Mouse (Mus musculus) WW6 (cell line): ENCODE measurements around the gene Gm45234.

Source experiments
- DNase-seq: peaks from one replicate; pipeline ENCODE4 v3.0.0-alpha.2; 2013; ENCODE audit warnings: low read depth, low spot score

Gm45234 gene

DNA sequence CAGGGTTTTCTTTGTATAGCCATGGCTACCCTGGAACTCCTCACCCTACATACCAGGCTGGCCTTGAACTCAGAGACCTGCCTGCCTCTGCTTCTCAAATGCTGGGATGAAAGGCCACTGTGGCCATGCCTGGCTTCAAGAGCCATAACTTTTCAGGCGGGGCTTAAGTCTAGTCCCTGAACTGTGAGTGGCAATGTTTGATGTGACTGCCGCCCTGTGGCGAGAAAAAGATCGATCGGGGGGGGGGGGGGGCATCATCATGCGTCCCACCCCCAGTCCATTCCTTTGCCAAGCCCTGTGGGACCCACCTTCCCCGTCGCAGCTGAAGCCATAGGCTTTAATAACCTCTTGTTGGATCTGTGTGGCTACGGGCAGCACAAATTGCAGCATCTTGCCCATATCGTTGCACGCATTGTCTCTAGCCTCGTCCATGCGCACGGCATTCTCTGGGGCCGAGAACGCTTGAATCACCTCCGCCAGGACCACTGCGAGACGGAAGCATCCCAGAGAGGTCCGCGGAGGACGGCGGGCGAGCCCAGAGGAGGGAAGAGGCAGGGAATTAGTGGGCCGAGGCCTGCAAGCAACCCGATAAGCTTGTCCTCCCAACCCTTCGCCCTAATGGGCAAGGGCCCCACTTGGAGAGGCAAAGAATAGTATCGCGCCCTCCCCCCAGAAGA lies 15.5 kb downstream of the Gm45234 start:
- DNase-seq, result peak; percentile 43

DNA sequence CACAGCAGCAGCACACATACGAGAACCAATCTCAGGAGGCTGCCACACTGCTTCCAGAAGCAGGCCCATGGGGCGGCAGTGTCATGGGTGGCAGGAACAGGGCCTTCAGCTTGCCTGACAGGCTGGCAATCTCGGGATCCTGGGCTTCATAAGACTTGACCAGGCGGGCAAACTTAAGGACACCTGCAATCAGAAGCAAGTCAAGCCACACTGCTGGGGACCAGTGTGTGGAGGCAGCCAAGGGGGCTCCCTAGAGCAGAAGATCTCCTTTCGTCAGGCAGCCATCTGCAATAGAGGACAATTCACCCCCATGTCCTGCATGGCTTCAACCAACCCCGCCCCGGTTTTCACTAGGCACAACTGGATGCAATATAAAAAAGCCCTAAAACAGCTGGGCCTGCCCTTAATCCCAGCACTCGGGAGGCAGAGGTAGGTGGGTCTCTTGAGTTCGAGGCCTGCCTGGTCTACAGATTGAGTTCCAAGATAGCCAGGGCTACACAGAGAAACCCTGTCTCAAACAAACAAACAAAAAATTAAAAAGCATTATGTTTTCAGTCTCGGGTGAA lies 16.5 kb downstream of the Gm45234 start:
- no peak for DNase-seq

DNA sequence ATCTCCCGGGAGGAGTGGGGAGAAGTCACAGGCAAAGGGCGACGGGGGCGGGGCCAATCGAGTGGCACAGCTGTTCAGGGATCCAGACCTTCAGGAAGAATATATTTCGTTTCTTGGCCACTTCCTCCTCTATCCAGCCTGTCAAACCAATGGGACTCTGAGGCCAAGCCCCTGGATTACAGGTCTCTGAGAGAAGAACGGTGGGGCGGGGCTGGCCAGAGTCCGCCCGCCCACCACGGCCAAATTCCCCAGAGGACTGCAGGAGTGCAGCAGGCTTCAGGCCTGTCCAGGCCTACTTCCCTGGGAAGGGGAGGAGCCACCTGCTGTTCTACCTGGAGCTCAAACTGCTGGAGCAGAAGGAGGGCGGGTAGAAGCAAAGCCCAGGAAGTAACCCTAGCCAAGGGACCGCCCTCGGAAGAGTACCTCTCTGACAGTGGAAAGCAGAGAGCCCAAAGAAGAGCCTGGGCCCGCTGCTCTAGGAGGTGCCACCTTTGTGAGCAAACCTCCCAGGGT lies 17.3 kb downstream of the Gm45234 start, which contains the start of gene Ptpn6:
Gene Ptpn6 (minus strand): TSS at position 204 of the 513 bp plus-strand sequence.
- DNase-seq, result peak; percentile 90

DNA sequence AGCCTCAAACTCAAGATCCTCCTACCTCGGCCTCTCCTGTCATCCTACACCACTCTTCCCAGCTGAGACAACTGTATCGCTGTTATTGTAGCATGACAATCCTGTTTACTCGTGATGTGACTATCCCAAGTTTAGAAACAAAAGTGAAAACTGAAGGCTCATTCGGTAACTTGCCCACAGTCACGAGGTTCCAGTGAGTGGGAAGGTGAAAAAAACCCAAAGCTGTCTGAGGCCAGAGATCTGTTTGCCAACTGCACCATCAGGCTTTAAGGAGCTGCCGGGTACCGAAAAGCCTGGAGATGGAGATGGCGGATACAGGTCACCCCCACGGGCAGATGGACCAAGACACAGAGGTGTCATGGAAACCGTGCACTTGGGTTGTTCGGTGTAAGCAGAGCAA lies 18.8 kb downstream of the Gm45234 start:
- no peak for DNase-seq

DNA sequence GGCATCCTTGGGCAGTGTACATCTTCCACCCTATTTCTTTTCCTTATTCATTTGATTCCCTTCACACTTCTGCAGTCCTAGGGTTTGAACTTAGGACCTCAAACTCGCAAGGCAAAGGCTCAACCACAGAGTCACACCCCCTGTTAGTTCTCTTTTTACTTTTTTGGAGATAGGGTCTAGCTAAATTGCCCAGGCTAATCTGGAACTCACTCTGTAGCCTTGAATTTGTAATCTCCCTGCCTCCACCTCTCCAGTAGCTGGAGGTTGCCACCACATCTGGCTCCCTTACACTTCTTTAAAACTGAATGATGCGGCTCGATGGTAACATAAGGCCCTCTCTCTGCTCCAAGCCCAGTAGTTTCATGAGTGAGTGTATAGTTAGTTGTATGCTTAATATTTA lies 21.4 kb downstream of the Gm45234 start:
- DNase-seq, result no peak

DNA sequence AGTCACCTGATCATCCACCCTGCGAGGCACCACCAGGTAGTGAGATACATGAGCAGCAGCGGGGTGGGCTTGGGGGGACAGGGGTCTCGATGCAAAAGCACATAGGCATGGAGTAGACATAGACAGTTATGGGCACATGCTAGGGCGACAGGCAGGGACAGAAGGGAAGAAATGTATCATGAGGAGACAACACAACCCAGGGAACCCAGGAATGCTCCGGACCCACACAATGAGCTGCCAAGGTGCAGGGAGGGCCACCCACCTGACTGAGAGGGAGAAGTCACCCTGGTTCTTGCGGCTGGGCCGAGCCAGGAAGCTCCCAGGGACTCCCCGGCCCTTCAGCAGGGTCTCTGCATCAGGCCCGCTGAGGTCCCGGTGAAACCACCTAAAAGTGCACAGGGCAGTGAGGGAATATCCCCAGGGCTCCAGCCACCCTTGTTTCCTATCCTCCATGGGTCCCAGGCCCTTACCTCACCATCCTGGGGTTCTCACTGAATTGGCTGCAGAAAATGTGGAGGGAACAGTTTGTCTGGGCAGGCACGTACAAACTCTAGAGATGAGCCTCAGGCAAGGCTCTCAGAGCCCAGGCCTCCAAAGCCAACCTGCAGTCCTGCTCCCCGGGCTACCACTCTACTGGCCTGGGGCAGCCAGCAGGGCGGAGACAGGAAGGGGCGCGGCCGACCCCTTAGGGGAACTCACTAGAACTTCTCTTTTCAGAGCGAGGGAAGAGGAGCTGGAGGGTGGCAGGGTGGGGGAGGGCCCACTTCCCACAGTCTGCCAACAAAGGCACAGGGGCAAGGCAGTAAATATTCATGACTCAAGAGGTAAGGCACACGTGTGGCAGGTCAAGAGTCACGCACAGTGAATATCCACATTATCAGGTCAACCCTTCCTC lies 23.1 kb downstream of the Gm45234 start:
- DNase-seq, result no peak

DNA sequence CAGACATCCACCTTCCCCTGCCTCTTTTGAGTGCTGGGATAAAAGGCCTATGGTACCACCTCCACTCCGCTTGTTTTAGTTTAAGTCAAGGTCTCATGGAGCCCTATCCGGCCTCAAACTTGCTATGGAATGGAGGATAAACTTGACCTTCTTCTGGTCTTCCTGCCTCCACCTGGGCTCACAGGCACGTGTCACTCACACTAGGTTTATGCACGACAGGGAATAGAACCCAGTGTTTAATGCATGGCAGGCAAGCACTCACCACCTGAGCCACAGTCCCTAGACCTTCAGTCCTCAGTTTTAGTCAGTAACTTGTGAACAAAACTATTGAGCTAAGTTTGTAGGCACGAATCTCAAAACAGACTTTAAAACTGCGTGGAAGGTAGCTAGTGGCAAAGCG lies 24.8 kb downstream of the Gm45234 start:
- no peak for DNase-seq

DNA sequence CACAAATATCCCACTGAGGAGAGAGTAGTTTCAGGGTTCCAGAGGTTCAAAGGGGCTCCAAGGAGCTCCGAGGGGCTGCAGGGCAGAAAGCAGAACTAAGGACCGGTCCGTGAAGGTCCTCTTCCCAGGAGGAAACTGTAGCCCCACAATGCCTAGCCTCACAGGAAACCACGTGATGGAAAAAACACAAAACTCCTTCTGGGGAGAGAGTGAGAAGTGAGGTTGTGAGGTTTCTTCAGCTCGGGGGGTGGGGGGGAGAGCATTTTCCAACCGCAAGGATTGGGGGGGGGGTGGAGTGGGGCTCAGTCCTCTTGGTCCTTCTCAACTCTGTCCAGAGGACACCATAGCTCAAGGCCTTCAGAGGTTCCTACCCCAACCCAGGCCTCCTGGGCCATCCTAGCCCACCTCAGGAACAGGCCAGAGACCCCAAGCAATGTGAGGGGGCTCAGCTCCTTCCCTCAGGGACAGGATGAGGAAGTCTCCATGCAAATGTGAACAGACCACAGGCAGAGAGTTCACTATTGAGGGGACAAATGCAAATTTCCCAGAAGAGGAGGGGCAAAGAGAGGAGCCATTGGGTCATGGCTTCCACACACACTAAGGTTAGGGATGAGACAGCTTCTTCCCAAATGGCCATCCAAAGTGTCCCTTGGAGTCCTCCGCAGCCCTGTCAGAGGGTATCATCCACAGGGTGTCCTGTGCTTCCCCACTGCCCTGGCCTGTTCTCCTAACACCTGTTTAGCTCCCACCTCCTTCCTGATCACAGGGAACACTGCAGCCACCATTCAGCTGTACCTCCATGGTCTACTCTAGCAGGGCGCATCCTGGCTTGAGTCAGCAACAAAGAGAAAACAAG lies 25.7 kb downstream of the Gm45234 start:
- DNase-seq, result no peak

DNA sequence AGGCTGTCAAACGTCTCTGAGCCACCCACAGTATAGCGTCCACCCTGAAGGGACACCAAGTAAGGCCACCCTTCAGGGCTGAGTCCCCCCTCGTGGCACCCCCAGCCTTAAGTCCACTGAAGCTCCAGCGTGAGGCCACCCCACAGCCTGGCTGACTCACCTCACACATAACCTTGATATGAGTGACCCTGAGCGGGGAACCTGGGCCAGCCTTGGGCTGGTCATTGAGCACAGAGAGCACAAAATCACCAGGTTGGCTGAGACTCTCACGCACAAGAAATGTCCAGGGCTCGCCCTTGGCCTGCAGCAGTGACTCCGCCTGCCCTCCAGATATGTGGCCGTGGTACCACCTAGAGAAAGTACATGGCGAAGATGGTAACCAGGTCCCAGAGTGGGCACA lies 27.2 kb downstream of the Gm45234 start:
- no peak for DNase-seq

DNA sequence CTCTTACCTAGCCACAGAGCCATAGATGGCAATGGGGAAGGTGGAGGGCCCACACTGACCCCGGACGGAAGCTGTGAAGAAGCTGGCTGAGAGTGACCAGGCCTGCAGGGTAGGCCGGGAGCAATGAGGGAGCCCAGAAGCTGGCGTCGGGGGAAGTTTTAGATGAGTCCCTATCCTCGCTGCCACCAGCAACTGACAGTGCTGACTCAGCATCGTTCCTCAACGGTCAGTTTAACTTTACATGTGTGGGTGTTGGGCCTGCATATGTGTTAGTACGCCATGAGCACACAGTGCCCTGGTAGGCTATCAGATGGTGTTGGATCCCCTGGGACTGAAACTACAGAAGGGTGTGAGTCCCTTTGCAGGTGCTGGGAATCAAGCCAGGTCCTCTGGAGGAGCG lies 31.3 kb downstream of the Gm45234 start:
- DNase-seq, result no peak

DNA sequence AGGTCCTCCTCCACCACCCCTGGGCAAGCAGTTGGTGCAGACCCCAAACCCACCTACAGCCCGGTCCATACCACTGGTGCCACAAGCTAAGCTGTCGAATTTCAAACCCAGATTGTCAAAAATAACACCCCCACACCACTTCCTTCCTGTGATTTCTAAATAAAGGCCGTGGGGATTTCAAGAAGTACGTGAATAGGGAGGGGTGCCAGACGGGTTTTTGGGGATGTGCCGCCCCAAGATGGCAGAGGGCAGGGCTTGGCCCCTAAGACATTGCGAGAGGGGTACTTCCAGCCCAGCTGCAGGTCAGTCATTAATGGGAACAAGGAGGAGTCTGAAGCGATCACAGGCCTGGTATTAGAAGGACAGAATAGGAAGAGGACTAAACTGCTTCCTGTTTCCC lies 32.3 kb downstream of the Gm45234 start:
- no peak for DNase-seq

DNA sequence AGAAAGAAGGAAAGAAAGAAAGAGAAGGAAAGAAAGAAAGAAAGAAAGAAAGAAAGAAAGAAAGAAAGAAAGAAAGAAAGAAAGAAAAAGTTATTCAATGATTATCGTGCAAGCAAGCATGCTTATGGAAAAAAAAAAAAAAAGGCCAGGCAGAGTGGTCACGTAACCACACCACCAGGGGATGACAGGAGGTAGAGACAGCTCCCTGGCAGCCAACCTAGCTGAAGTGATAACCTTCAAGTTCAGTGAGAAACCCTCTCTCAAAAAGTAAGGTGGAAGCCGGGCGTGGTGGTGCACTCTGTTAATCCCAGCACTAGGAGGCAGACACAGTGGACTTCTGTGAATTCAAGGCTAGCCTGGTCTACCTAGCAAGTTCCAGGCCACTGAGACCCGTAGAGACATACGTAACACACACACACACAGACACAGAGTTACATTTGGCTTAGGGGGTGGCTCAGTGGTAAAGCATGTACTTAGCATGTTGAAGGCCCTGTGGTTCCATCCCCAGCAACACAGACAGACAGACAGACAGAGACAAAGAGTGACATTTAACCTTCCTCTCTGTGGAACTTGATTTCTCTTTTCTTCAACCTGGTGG lies 32.8 kb downstream of the Gm45234 start:
- no peak for DNase-seq

DNA sequence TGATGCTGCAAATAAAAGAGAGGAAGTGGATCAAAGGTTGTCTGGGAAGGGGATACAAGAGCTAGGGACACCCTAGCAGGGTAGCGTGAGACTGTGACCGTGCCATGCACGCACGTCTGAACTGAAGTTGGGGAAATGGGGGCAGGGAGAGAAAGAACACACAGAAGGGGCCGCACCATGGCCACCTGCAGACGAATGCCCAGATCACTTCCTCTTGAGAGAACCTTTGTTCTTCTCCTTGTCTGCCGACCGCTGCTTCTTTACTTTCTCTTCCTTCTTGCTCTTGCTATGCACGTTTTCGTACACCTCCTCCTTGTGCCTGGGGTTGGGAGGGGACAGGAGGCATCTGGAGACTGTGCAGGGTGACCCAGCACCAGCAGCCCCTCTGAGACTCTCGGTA lies 34.9 kb downstream of the Gm45234 start:
- DNase-seq, result no peak

DNA sequence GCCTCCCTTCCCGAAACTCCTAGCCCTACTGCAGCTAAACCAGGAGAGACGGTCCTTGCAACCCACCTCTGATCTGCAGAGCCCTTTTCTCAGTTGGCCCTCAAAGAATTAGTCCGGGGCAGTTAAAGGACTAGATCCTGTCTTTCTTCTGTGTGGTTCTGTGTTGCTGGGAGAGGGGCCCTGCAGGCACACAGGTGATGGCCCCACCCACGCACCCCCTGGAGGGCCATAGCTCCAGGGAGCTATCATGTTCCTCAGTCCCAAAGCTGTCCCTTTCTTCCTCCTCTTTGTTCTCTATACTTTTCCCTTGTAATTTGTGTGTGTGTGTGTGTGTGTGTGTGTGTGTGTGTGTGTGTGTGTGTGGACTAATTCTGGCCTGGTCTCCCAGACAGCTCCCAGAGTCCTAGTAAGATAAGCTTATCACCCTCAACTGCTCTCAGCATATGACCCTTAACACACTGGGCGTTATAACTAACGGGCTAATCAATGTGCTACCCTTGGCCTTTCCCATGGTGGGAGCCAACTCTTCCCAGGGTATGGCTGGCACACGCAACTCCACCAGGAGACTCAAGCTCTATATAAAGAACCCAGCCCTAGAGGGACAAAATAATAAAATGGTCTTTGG lies 36.4 kb downstream of the Gm45234 start:
- no peak for DNase-seq

DNA sequence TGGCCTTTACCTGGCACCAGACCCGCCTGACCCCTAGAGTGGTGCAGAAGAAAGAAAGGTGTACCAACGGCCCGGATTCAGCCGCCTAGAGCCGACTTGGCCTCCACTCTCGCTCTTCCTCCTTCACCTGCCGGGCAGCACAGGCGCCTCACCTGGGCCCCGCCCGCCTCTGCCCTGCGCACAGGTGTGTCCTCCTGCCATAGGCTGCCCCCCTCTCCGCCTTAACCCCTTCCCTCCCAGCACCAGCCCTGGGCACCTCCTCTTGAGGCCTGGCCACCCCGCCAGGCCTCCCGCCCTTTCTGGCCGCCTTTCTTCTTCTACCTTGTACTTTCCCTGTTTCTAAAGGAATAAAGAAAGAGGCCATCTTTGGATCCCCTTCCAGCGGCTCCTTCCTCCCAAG lies 37.1 kb downstream of the Gm45234 start:
- DNase-seq, result no peak

DNA sequence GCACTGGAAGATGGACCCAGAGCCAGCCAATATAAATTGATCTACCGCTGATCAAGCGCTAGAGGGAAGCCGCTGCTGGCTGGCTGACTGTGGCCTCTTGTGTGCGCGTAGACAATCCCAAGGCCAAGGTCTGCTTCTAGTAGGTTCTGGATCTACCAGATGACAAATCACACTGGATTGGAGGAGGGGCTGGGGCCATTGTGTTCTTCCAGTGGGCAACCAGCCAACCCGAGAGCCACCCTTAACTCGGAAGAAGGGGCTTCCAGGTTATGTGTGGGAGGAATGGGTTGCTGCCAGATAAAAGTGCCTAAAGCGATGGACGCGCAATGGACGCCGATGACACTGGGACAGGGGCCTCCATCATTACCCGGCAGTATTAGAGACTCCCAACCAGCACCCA lies 37.9 kb downstream of the Gm45234 start:
- DNase-seq, result no peak

DNA sequence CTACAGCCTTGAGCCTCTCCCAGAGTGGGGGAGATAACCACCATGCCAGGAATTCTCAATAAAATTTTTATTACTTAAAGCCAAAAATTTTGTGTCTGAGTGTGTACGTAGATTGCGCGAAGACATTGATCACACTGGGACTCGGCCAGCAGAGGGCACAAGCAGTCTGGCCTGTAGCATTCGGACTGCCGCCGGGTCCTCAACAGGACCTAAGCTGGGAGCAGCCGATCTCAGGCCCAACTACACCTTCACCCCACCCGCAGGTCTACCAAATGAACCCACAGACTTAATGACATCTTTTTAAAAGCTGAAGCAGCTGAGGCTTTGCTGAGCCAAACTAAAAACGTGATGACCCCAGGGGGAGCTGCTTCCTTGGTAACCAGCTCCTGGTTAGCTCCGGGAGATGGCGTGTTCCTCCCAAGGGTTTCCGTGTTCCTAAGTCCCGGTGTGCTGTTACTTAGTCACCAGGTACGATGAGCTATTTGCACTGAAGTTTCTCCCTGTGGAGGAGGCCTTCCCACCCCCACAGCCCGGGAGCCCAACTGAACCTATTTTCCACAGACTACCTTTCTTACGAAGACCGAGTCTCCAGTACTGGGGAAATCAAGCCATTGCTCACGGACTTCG lies 38.8 kb downstream of the Gm45234 start:
- DNase-seq, result no peak

DNA sequence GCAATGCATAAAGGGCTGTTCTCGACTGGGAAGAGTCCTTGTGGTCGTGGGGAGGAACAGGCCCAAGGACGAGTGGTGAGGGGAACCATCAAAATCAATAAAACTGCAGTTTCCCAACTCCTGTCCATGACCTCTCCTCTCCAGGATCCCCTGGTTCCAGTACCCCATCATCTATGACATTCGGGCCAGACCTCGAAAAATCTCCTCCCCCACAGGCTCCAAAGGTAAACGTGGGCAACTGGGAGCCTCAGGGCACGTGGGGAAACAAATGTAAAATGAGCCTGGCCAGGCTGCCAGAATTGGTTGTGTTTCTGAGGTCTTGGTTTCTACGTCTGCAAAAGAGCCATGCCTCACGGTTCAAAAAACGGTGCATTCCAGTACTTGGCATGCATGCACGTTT lies 42.9 kb downstream of the Gm45234 start:
- DNase-seq, result no peak

DNA sequence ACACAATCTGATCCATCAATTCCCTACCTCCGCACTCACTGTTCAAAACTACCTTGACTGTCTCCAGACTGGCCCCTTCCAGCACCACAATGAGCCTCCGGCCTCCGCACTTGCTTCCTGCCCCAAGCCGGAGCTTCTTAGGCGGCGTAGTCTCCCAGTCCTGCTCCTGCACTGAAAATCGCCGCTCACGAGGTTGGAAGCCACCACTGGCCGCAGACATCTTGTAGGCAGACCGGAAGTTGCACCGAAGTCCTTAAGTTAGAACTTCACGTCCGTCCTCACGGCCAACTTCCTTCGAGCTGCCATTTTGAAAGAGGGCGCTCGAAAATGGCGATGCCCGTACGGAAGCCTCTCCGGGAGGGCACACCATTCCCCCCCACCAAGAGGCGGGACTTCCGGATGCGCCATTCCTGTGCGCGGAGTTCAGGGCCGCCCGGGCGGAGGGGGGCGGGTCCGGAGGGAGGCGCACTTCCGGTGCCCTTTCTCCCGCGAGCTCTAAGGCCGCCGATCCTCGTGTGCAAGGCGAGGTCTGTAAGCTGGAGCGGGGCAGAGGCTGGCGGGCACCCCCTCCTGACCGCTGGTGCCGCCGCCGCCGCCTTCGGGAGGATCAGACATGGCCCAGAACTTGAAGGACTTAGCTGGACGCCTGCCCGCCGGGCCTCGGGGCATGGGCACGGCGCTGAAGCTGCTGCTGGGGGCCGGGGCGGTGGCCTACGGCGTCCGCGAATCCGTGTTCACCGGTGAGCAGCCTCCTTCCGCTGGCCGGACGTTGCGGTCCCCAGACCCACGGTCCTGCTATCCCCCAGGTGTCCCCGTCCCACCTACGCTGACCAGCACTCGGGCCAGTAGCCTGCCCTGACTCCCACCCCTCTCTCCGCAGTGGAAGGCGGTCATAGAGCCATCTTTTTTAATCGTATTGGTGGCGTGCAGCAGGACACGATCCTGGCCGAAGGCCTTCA lies 43.7 kb downstream of the Gm45234 start, which contains the start of the genes Emg1 and Phb2:
Gene Emg1 (minus strand): TSS at position 355 of the 959 bp plus-strand sequence.
Gene Phb2 (plus strand): TSS at position 513 of the 959 bp plus-strand sequence.
- DNase-seq, result peak; percentile 99
